Mouse (Mus musculus): Measurements from ENCODE around the gene Gm16181. TPM values are rescaled to one million over a fixed set of nuclear protein-coding genes. Genes with fewer than 3 reads are reported as not detected.
A peak's percentile ranks its signal among the peaks of the same experiment; 100 is the strongest.

Gm16181 gene
- not detected for total RNA-seq (2022)

DNA sequence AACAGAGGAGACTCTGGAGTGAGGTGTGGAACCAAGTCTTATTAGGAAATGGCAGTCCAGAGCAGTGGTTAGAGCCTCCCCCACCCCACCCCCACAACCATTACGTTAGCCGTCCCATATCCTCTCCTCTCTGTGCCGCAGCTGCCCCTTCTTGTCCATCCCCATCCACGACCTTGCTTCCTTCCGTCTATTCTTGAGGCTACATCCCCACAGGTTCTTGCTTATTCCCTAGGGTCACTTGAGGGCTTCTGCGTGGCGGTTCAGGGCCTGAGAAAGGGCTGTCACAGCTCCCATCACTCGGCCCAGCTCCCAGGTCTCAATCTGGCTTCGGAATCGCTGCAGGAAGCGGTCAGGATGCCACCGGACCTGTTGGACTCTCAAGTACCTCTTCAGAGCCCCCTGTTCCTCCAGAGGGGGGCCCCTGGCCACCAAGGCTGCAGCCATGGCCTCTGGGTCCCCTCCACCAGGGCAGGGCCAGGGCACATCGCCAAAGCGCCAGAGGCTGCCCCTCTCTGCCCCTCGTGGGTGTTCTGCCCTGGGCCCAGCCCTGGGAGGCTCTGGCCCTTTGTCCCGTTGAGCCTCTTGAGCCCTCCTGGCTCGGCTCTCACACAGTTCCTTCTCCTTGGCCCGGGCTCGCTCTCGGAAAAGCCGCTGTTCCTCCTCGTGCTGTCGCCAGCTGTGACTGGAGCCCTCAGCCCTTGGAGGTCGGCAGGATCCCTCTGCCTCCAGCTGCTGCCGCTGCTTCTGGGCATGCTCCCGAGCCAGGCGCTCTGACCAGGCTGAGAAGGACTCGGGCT lies at the start of gene Gm16181:
Gm16181 (plus strand) TSS at position 679 of the 797 bp plus-strand sequence.
- no peak for DNase-seq (ENCODE audit: low spot score in 2 of 2)

DNA sequence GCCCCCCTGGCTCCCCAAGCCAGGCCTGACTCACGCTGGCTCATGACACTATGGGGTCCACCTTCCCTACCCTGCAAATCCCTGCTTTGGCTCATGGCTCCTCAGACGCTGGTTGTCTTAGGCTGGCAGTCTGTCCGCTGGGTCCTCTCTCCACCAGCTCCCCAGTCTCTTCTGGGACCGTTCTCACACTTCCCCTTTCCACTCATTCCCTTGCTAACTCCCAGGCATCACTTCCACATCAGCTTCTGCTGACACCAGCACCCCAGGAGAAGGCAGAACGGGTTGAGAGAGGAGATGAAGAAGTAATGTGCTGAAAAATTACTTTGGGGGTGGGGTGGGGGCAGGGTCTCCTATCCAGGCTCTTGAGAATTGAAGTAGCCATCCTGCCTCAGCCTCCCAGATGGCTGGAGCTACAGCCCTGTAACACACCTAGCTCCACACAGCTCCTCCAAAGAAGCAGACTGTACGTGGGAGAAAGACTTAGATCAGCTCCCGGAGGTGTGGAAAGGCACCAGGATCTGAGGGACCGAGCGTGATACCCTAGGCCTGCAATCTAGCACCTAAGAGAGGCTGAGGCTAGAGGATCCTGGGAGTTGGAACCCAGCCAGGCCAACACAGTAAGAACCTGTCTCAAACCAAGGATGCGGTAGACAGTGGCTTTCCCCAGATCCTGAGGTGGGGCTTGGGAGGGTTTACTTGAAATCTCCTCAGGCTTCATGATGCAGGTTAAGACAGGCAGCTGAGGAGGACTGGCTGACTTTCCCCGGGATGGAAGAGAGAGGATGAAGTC lies 48.0 kb upstream of the Gm16181 start:
- DNase-seq (ENCODE audit: low spot score in 2 of 2): no peak

DNA sequence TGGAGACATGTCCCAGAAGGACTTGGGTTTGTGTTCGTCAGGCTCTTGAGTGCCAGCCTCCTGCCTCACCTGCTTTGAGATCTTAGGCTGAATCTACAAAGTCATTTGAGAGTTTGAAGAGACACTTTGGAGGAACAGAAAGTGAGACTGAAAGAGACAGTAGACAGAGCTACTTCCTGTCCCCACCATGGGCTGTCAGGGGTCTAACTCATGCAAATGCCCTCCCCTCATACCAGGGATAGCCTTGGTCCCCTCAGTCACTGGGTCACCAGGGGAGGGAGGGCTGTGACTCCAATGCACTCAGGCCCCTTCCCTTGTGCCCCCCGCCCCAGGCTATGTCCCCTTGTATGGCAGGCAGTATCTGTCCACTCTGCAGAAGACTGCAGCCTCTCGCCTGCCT lies 47.3 kb upstream of the Gm16181 start:
- DNase-seq (ENCODE audit: low spot score in 2 of 2): no peak

DNA sequence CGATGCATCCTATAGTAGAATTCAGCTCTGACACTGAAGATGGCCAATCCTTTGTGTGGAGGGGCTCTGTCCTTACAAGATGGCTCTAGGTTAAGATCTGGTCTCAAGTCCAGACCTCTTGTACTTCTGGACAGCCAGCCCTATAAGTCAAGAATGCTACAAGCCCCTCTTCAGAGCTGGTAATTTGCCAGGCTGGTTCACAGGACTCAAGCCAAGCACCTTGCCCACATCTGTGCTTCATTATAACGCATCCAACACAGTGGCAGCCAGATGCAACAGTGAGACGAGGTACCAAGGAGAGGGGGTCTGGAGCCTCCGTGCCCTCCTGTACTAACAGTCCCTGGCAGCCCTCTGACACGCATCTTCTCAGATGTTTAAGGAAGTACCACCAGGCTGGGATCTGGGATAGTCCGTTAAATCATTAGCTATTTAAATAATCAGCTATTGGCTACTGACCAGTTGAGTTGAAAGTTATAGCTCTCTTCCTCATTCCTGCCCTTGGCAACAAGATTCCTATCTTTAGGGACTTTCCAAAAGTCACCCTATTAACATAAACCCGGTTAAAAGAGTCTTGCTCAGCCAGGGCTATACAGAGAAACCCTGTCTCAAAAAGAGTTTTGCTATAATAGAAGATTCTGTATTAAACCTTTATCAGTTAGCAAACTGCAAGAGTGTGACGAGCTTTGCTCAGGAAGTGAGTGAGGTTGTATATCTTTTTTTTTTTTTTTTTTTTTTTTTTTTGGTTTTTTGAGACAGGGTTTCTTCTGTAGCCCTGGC lies 46.2 kb upstream of the Gm16181 start:
- no peak for DNase-seq (ENCODE audit: low spot score in 2 of 2)

DNA sequence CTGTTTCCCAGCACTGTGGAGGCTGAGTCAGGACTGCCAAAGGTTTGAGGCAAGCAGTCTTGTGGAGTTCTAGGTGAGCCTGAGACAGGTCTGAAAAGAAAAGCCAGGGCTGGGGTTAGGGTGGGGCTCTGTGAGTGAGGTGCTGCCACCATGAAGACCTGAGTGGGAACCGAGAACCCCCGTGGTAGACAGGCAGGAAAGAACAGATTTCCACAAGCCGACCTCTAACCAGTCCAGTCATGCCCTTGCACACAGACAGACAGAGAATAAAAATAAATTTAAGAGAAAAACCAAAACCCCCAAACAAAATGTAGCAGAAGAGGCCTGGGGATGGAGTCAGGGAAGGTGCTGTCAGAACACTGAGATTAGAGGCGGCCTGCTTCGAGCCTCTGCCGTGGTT lies 45.3 kb upstream of the Gm16181 start:
- DNase-seq (ENCODE audit: low spot score in 2 of 2): no peak

DNA sequence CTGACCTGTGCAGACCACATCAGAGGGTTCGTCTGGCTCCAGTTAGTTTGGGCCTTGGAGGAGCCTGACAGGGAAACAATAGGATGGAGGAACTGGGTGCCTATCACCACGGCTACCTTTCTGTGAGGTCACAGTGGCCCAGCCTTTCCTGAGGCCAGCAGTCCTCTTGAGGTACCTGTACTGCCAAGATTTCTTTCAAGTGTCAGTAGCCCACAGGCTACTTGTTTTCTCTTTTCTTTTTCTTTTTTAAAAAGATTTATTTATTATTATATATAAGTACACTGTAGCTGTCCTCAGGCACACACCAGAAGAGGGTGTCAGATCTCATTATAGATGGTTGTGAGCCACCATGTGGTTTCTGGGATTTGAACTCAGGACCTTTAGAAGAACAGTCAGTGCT lies 44.7 kb upstream of the Gm16181 start, which contains the start of gene Aif1:
Aif1 (minus strand) TSS at position 101 of the 400 bp plus-strand sequence.
- no peak for DNase-seq (ENCODE audit: low spot score in 2 of 2)

- peak in 1 of 2 experiments; percentile 55 for DNase-seq (ENCODE audit: low spot score in 2 of 2)
Observed at GRCm38 (mm10) chr17:35178528-35178927, 42.1 kb upstream of the Gm16181 start.

DNA sequence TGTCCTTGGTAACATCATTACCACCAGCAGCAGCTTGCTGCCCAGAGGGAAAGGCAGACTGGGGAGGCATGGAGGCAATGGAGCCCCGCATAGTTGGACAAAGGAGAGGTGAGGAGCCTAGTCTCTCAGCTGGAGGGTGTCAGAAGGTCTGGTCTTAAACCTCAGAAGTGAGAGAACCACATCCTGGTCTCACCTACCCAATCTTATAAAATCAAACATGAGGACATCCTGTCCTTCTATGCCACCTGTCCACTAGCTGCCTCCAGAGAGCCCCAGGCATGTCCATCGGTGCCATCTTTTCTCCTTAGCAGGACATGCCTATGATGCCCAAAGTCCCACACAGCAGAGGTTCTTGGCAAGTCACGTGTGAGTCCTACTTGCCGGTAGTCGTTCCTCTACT lies 40.5 kb upstream of the Gm16181 start:
- no peak for DNase-seq (ENCODE audit: low spot score in 2 of 2)

GRCm38 (mm10) chr17:35185639-35186611 lies 34.7 kb upstream of the Gm16181 start:
- no peak for DNase-seq (ENCODE audit: low spot score in 2 of 2)

DNA sequence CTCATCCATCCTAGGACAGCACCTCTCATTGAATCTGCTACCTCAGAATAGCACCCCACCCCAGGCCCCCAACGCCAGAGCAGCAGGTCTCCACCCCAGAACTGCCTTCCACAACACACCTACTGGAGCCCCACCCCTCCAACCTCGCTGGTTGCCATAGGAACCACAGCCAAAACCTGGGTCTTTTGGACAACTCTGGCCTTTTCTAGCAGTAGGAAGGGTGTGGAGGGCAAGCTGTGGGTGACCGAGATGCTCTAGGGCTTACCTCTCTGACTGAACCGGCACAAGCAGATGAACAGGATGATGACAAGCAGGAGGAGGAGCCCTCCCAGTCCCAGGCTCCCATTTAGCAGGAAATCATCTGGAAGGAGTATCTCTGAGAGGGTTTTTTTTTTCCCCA lies 34.0 kb upstream of the Gm16181 start:
- no peak for DNase-seq (ENCODE audit: low spot score in 2 of 2)

DNA sequence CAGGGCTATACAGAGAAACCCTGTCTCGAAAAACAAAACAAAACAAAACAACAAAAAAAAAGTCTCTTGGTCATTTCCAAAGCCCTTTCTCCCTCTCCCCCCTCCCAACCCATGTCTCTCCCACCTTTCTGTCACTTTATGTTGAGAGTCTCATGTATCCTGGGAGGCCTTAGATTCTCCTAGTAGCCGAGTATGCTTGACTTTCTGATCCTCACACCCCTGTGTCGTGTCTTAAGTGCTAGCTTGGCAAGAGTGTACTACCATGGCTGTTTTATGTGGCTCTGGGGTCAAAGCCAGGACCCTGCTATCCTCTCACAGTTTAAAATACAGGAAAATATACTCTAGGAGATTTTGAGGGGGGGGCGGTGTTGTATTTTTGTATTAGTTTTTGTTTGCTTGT lies 33.3 kb upstream of the Gm16181 start:
- DNase-seq (ENCODE audit: low spot score in 2 of 2): no peak

DNA sequence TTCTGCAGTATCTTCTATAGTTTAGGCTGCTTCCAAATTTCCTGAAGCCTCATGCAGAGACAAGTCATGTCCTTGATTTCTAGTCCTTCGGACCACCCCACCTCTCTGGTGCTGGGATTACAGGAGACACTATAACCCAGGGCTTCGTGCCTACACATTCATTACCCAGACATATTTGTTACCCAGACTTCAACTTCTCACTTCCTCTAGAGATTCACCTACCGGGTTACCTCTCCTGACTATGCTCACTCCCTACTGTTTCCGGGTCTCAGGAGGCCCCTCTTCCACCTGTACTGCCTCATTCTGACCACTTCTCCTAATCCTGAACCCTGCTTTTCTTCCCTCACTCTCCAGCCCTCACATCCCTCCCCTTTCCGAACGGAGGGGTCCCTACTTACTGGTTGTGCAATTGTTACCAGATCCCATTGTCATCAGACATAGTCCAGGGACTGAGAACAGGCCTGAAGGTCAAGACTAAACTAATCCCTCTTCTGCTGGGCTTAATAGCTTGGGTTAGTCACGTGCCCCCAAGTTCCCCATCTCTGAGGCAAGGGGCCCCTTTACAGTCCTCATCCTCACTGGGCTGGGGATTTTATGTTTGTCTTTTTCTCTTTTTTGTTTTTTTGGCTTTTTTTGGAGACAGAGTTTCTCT lies 32.5 kb upstream of the Gm16181 start, which contains the start of gene Lst1:
Lst1 (minus strand) TSS at position 481 of the 652 bp plus-strand sequence.
- DNase-seq (ENCODE audit: low spot score in 2 of 2): no peak

- no peak for DNase-seq (ENCODE audit: low spot score in 2 of 2)
Observed at GRCm38 (mm10) chr17:35189186-35189585, 31.4 kb upstream of the Gm16181 start.

DNA sequence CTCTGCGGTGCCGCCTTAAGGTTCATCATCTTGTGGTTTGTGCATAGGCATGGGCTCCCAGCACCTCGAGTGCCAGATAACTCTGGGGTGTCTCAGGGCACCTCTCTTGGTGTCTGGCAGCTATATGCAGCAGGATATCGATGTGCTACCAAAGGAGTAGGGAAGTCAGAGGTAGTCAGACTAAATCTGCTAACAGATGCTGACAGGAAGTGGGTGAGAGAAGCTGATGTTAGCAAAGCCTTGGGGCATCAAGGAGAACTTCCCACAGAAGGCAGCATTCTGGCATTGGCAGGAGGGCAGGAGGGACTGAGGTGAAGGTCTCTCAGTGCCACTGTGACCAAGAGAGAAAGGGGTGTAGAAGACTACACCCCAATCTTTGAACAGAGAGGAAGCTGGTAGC lies 30.5 kb upstream of the Gm16181 start:
- no peak for DNase-seq (ENCODE audit: low spot score in 2 of 2)

DNA sequence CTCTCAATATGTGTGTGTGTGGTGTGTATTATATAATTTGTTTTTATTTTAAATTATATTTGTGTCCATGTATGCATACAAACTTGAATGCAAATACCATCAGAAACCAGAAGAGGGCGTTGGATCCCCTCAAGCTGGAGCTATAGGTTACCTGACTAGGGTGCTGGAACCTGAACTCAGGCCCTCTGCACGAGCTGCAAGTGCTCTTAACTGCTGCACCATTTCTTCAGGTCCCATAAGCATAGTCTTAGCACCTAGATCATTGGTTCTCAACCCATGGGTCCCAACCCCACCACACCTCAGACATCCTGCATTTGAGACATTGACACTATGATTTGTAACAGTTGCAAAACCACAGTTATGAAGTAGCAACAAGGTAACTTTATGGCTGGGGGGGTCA lies 28.9 kb upstream of the Gm16181 start:
- DNase-seq (ENCODE audit: low spot score in 2 of 2): no peak

DNA sequence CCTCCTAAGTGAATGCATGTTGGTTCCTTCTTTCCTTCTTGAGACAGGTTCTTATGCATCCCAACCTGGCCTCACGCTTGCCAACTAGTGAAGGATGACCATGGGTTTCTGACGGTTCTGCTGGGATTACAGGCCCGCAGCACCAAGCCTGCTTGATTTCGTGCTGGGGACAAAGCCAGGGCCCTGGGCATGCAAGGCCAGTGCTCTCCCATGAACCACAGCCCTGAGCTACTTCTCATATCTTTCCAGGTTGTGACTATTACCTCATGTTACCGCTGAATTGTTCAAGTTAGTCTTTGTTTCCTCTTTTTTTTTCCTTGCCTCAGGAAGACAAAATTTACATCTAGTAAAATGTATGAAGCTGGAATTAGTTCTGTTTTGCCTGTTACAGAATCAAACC lies 27.7 kb upstream of the Gm16181 start:
- no peak for DNase-seq (ENCODE audit: low spot score in 2 of 2)

GRCm38 (mm10) chr17:35193881-35194843 lies 26.5 kb upstream of the Gm16181 start, which contains the start of gene Ltb:
Gene Ltb (plus strand): TSS chr17:35194439.
- no peak for DNase-seq (ENCODE audit: low spot score in 2 of 2)

DNA sequence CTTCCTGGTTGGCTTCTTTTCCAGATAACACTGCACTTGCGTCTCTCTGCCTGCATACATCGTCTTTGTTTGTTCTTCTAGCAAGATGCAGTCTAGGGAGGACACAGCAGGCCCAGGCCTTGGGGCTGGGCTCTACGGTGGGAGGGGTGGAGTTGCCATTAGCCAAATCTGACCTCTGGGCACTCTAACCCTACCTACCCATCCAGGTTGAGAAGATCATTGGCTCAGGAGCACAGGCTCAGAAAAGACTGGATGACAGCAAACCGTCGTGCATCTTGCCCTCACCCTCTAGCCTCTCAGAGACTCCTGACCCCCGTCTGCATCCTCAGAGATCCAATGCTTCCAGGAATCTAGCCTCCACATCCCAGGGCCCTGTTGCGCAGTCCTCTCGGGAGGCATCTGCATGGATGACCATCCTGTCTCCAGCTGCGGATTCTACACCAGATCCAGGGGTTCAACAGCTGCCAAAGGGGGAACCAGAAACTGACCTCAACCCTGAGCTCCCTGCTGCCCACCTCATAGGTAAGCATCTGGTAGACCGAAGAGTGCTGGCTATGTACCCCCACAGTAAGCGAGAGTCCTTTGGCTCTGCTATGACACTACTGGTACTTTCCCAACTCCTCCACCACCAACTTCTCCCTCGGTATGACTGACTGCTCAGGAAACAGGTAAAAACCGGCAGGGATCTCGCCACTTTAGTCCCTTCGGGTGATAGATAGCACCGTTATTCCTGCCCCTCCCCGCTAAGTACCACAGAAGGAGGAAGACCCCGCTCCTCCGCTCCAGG lies 25.6 kb upstream of the Gm16181 start:
- DNase-seq (ENCODE audit: low spot score in 2 of 2): no peak

All from layer of hippocampus, adult 8-10 months (tissue).